Mouse (Mus musculus) lung, embryonic 15.5 days (tissue): ENCODE measurements around the gene Ldha. TPM values are rescaled to one million over a fixed set of nuclear protein-coding genes. Genes with fewer than 3 reads are reported as not detected.
"Not testable (repeated sequence)": the region's sequence is repeated elsewhere in the genome, so short reads cannot be mapped to it uniquely, and the experiment has no call there.

ENCODE experiments used
- ATAC-seq: fragments of 200-750 bp; cut with Nextera tagmentation; 2 replicates; pipeline ENCODE4 v1.8.0; 2017; ENCODE audit warnings: moderate number of reproducible peaks, borderline replicate concordance; ENCODE audit not compliant: low FRiP score, low TSS enrichment; ENCODE audit errors: extremely low read depth
- H3K27ac ChIP-seq: fragments of 300-500 bp; sonication (generic); 2 replicates; pipeline ENCODE4 v1.5.1; 2015; ENCODE audit warnings: moderate library complexity, mild to moderate bottlenecking, inconsistent platforms
- H3K27me3 ChIP-seq: fragments of 300-500 bp; sonication (generic); 2 replicates; pipeline ENCODE4 v1.6.1; 2015; ENCODE audit warnings: inconsistent platforms
- H3K36me3 ChIP-seq: fragments of 300-500 bp; sonication (generic); 2 replicates; pipeline ENCODE4 v1.6.1; 2015; ENCODE audit warnings: inconsistent platforms
- H3K4me1 ChIP-seq: fragments of 300-500 bp; sonication (generic); 2 replicates; pipeline ENCODE4 v1.6.1; 2015; ENCODE audit warnings: inconsistent platforms
- H3K4me2 ChIP-seq: fragments of 300-500 bp; sonication (generic); 2 replicates; pipeline ENCODE4 v1.6.1; 2015; ENCODE audit warnings: inconsistent platforms, mild to moderate bottlenecking, moderate library complexity
- H3K4me3 ChIP-seq: fragments of 300-500 bp; sonication (generic); 2 replicates; pipeline ENCODE4 v1.5.1; 2015; ENCODE audit warnings: mild to moderate bottlenecking, inconsistent platforms
- H3K9ac ChIP-seq: fragments of 300-500 bp; sonication (generic); 2 replicates; pipeline ENCODE4 v1.6.1; 2015; ENCODE audit warnings: inconsistent platforms
- H3K9me3 ChIP-seq: fragments of 300-500 bp; sonication (generic); 2 replicates; pipeline ENCODE4 v1.6.1; 2016; ENCODE audit warnings: inconsistent platforms
- WGBS: fragments of 180-500 bp; shearing (Covaris S2); methylation state at CpG from one replicate; pipeline ENCODE4 v1.1.7; 2015; 5-methylcytosine and 5-hydroxymethylcytosine counted together
- polyA plus RNA-seq: library from polyadenylated mRNA; unstranded; fragments of >200 nt; fragmentation: Nextera tagmentation; extraction: Ambion mirVana; gene quantifications from 2 replicates; pipeline ENCODE4 v1.2.1, GENCODE M21; 2015

Gene Ldha
- 1,840 and 1,954 TPM in 2 replicates for polyA plus RNA-seq

- no peak for ATAC-seq
- Histone ChIP-seq H3K27me3 (no peaks in the 10 kb centered on the region), H3K4me3 (no peak within 1 kb of the TSS), H3K27ac (peak within 1 kb of the TSS; percentile 91), H3K9ac (no peak within 1 kb of the TSS), H3K36me3 (no peaks in the 10 kb centered on the region), H3K9me3 (no peaks in the 10 kb centered on the region), H3K4me1 (peaks cover 68% of the 10 kb centered on the region), H3K4me2 (peak within 1 kb of the TSS; percentile 16; the same call in 1 of the 2 replicates)
- WGBS: 36% methylated on average over 6 of the region's 6 CpGs
Measured at GRCm38 (mm10) chr7:46840787-46841525, at the start of gene Ldha. Gene Ldha, plus strand, starts transcription at chr7:46841475.

GRCm38 (mm10) chr7:46793871-46794270, 47.4 kb upstream of the Ldha start:
- no peak overlapping the region for H3K4me3 ChIP-seq
- no peak overlapping the region for H3K4me2 ChIP-seq
- 80% methylated on average over 4 of the region's 4 CpGs for WGBS
- no peak overlapping the region for H3K27ac ChIP-seq
- peaks cover 13% of the 10 kb centered on the region for H3K36me3 ChIP-seq
- H3K9me3 ChIP-seq: no peaks in the 10 kb centered on the region
- peaks cover 22% of the 10 kb centered on the region for H3K4me1 ChIP-seq
- ATAC-seq: no peak
- no peak overlapping the region for H3K9ac ChIP-seq
- no peaks in the 10 kb centered on the region for H3K27me3 ChIP-seq

GRCm38 (mm10) chr7:46795287-46796205, 45.7 kb upstream of the Ldha start, which contains the start of the genes Hps5 and Gtf2h1:
Gene Hps5, minus strand, starts transcription at chr7:46796064.
Gene Gtf2h1, plus strand, starts transcription at chr7:46796103.
- Histone ChIP-seq H3K4me2 (peak within 1 kb of the TSS; percentile 80), H3K4me3 (peak within 1 kb of the TSS; percentile 80), H3K36me3 (peaks cover 14% of the 10 kb centered on the region), H3K27me3 (no peaks in the 10 kb centered on the region), H3K9me3 (no peaks in the 10 kb centered on the region), H3K9ac (peak within 1 kb of the TSS; percentile 86), H3K4me1 (peaks cover 22% of the 10 kb centered on the region), H3K27ac (peak within 1 kb of the TSS; percentile 88)
- whole genome bisulfite sequencing: under 1% methylated on average over 65 of the region's 75 CpGs
- peak; percentile 98 for ATAC-seq

- H3K4me3 ChIP-seq: peak overlapping the region; percentile 80
- peak overlapping the region; percentile 80 for H3K4me2 ChIP-seq
- peaks cover 22% of the 10 kb centered on the region for H3K4me1 ChIP-seq
- peak overlapping the region; percentile 86 for H3K9ac ChIP-seq
- peaks cover 14% of the 10 kb centered on the region for H3K36me3 ChIP-seq
- WGBS: under 1% methylated on average over 31 of the region's 31 CpGs
- H3K9me3 ChIP-seq: no peaks in the 10 kb centered on the region
- no peak; the same call in 1 of the 2 replicates for ATAC-seq
- H3K27ac ChIP-seq: peak overlapping the region; percentile 88
- no peaks in the 10 kb centered on the region for H3K27me3 ChIP-seq
Measured at GRCm38 (mm10) chr7:46796206-46796679, 45.0 kb upstream of the Ldha start.

GRCm38 (mm10) chr7:46796779-46797178, 44.5 kb upstream of the Ldha start:
- Histone ChIP-seq H3K4me1 (peaks cover 22% of the 10 kb centered on the region), H3K27me3 (no peaks in the 10 kb centered on the region), H3K9ac (peak overlapping the region; percentile 86; the same call in 1 of the 2 replicates), H3K9me3 (no peaks in the 10 kb centered on the region), H3K27ac (no peak overlapping the region), H3K36me3 (peaks cover 14% of the 10 kb centered on the region), H3K4me2 (peak overlapping the region; percentile 80), H3K4me3 (peak overlapping the region; percentile 80)
- no peak for ATAC-seq
- 39% methylated on average over 6 of the region's 6 CpGs for WGBS

GRCm38 (mm10) chr7:46810325-46810724, 30.9 kb upstream of the Ldha start:
- no peaks in the 10 kb centered on the region for H3K27me3 ChIP-seq
- no peak overlapping the region for H3K4me2 ChIP-seq
- no peaks in the 10 kb centered on the region for H3K9me3 ChIP-seq
- no peak overlapping the region for H3K27ac ChIP-seq
- no peak overlapping the region for H3K9ac ChIP-seq
- no peak for ATAC-seq
- peaks cover 72% of the 10 kb centered on the region for H3K36me3 ChIP-seq
- H3K4me3 ChIP-seq: no peak overlapping the region
- no peaks in the 10 kb centered on the region for H3K4me1 ChIP-seq
- 90% methylated on average over 6 of the region's 6 CpGs for WGBS

GRCm38 (mm10) chr7:46814012-46814411, 27.3 kb upstream of the Ldha start:
- WGBS: 82% methylated on average over 4 of the region's 4 CpGs

GRCm38 (mm10) chr7:46820876-46821632, 20.2 kb upstream of the Ldha start:
- H3K4me3 ChIP-seq, H3K4me2 ChIP-seq, H3K9ac ChIP-seq, H3K9me3 ChIP-seq, H3K4me1 ChIP-seq, H3K27me3 ChIP-seq, H3K27ac ChIP-seq, ATAC-seq: not testable (repeated sequence)
- H3K36me3 ChIP-seq: peaks cover 66% of the 10 kb centered on the region
- WGBS: 78% methylated on average over 15 of the region's 15 CpGs

More at GRCm38 (mm10) chr7:46814012-46814411, 27.3 kb upstream of the Ldha start:
- no peak for ATAC-seq
- H3K27ac ChIP-seq: no peak overlapping the region
- no peak overlapping the region for H3K9ac ChIP-seq
- H3K36me3 ChIP-seq: peaks cover 79% of the 10 kb centered on the region
- no peaks in the 10 kb centered on the region for H3K4me1 ChIP-seq
- H3K27me3 ChIP-seq: no peaks in the 10 kb centered on the region
- no peak overlapping the region for H3K4me2 ChIP-seq
- no peak overlapping the region for H3K4me3 ChIP-seq
- H3K9me3 ChIP-seq: no peaks in the 10 kb centered on the region

GRCm38 (mm10) chr7:46827046-46827802, 14.1 kb upstream of the Ldha start:
- Histone ChIP-seq H3K4me2 (peak overlapping the region; percentile 4; the same call in 1 of the 2 replicates), H3K27ac (0 out of 2 replicates have a peak overlapping the region, but pooled peaks have one; percentile 7), H3K9ac (no peak overlapping the region)

GRCm38 (mm10) chr7:46827803-46828184, 13.5 kb upstream of the Ldha start:
- H3K9ac ChIP-seq: no peak overlapping the region

More at GRCm38 (mm10) chr7:46827046-46827802, 14.1 kb upstream of the Ldha start:
- 45% methylated on average over 20 of the region's 20 CpGs for WGBS
- ATAC-seq: no peak
- Histone ChIP-seq H3K4me3 (no peak overlapping the region), H3K36me3 (peaks cover 18% of the 10 kb centered on the region), H3K9me3 (no peaks in the 10 kb centered on the region), H3K27me3 (no peaks in the 10 kb centered on the region), H3K4me1 (peaks cover 19% of the 10 kb centered on the region)

More at GRCm38 (mm10) chr7:46827803-46828184, 13.5 kb upstream of the Ldha start:
- ATAC-seq: no peak
- 80% methylated on average over 2 of the region's 2 CpGs for WGBS
- no peaks in the 10 kb centered on the region for H3K27me3 ChIP-seq
- no peak overlapping the region for H3K4me3 ChIP-seq
- H3K36me3 ChIP-seq: peaks cover 13% of the 10 kb centered on the region
- H3K9me3 ChIP-seq: no peaks in the 10 kb centered on the region
- no peak overlapping the region for H3K4me2 ChIP-seq
- peaks cover 22% of the 10 kb centered on the region for H3K4me1 ChIP-seq
- H3K27ac ChIP-seq: 0 out of 2 replicates have a peak overlapping the region, but pooled peaks have one; percentile 7
